Comparison of ENCODE assay signal across 9 mouse cellular contexts in genomic region chr5:114942766-114943130, GRCm38 (mm10). TPM values are rescaled to one million over a fixed set of nuclear protein-coding genes. Genes with fewer than 3 reads are reported as not detected.
A peak's percentile ranks its signal among the peaks of the same experiment; 100 is the strongest.
DNase-seq lines count a peak whose midpoint lies in the region; ATAC-seq and TF ChIP-seq lines count a peak whose summit lies in the region.
"Had no signal": no experiment of that assay in that cellular context is flagged by ENCODE, and none has a peak within 500 bp of the region (broad histone marks: within the 10 kb centered on the region; RNA-seq: fewer than 3 reads in every experiment).

No protein-coding gene starts in this region.

- H3K4me1 ChIP-seq in lung, embryonic 14.5 days (ENCODE audit: insufficient read depth): no peaks in the 10 kb centered on the region
- H3K4me1 ChIP-seq in embryonic facial prominence, embryonic 15.5 days: peaks cover 5% of the 10 kb centered on the region; the same call in 1 of the 2 replicates
- peaks cover 6% of the 10 kb centered on the region; the same call in 1 of the 2 replicates for H3K4me1 ChIP-seq in intestine, postnatal 0 days (replicated peaks; ENCODE audit: control insufficient read depth, insufficient read depth, low read length)
- H3K4me1 ChIP-seq in neural tube, embryonic 14.5 days (ENCODE audit: control insufficient read depth, insufficient read depth, low read length): peaks cover 8% of the 10 kb centered on the region; the same call in 1 of the 2 replicates

- WGBS in lung, embryonic 14.5 days: 38% methylated on average over 4 of the region's 4 CpGs
- 31% methylated on average over 4 of the region's 4 CpGs for WGBS in embryonic facial prominence, embryonic 15.5 days
- WGBS in intestine, postnatal 0 days: 20% methylated on average over 4 of the region's 4 CpGs
- 45% methylated on average over 4 of the region's 4 CpGs for whole genome bisulfite sequencing in neural tube, embryonic 14.5 days

- peak overlapping the region; percentile 87 for H3K4me3 ChIP-seq in lung, embryonic 14.5 days (ENCODE audit: low read depth, low read length)
- H3K4me3 ChIP-seq in embryonic facial prominence, embryonic 15.5 days (replicated peaks): peak overlapping the region; percentile 96
- H3K4me3 ChIP-seq in intestine, postnatal 0 days (ENCODE audit: low read depth, low read length): peak overlapping the region; percentile 75
- H3K4me3 ChIP-seq in neural tube, embryonic 14.5 days (ENCODE audit: low read depth, low read length): peak overlapping the region; percentile 88

- peak overlapping the region; percentile 85 for H3K4me2 ChIP-seq in lung, embryonic 14.5 days
- peak overlapping the region; percentile 77 for H3K4me2 ChIP-seq in embryonic facial prominence, embryonic 15.5 days (replicated peaks)
- peak overlapping the region; percentile 83 for H3K4me2 ChIP-seq in intestine, postnatal 0 days (replicated peaks; ENCODE audit: low read depth)
- H3K4me2 ChIP-seq in neural tube, embryonic 14.5 days (ENCODE audit: low read depth, low read length): peak overlapping the region; percentile 76

- no peak for ATAC-seq in lung, embryonic 14.5 days (ENCODE audit: insufficient read depth)
- no peak for ATAC-seq in embryonic facial prominence, embryonic 15.5 days (ENCODE audit: insufficient number of reproducible peaks, low FRiP score, low TSS enrichment, low read depth)
- ATAC-seq in intestine, postnatal 0 days: no peak
- no peak for ATAC-seq in neural tube, embryonic 14.5 days (ENCODE audit: low read depth)
- no peak for ATAC-seq in monocyte, adult 5-6 weeks (replicated peaks; ENCODE audit: insufficient number of reproducible peaks, low FRiP score, low TSS enrichment, poor library complexity, severe bottlenecking)

- no peak for DNase-seq in lung, embryonic 14.5 days
- DNase-seq in lung, postnatal 25 days (ENCODE audit: low spot score): no peak
- DNase-seq in layer of hippocampus, adult 11-12 months (ENCODE audit: low spot score): no peak
- no peak for DNase-seq in adrenal gland, adult 18-20 months (ENCODE audit: low spot score in 2 of 2)

- H3K27me3 ChIP-seq in lung, embryonic 14.5 days (ENCODE audit: insufficient read depth, low read length): no peaks in the 10 kb centered on the region
- no peaks in the 10 kb centered on the region for H3K27me3 ChIP-seq in embryonic facial prominence, embryonic 15.5 days
- H3K27me3 ChIP-seq in intestine, postnatal 0 days (replicated peaks; ENCODE audit: control insufficient read depth, insufficient read depth, low read length): no peaks in the 10 kb centered on the region
- H3K27me3 ChIP-seq in neural tube, embryonic 14.5 days (ENCODE audit: control insufficient read depth, insufficient read depth, low read length): no peaks in the 10 kb centered on the region

- no peaks in the 10 kb centered on the region for H3K9me3 ChIP-seq in lung, embryonic 14.5 days (ENCODE audit: low read depth, low read length)
- no peaks in the 10 kb centered on the region for H3K9me3 ChIP-seq in embryonic facial prominence, embryonic 15.5 days (replicated peaks)
- H3K9me3 ChIP-seq in intestine, postnatal 0 days (ENCODE audit: control insufficient read depth): no peaks in the 10 kb centered on the region
- no peaks in the 10 kb centered on the region for H3K9me3 ChIP-seq in neural tube, embryonic 14.5 days (ENCODE audit: control insufficient read depth, low read length)

- peaks cover 22% of the 10 kb centered on the region for H3K36me3 ChIP-seq in lung, embryonic 14.5 days (ENCODE audit: insufficient read depth)
- H3K36me3 ChIP-seq in embryonic facial prominence, embryonic 15.5 days: peaks cover 27% of the 10 kb centered on the region
- H3K36me3 ChIP-seq in intestine, postnatal 0 days (ENCODE audit: control insufficient read depth, insufficient read depth): peaks cover 22% of the 10 kb centered on the region
- peaks cover 21% of the 10 kb centered on the region for H3K36me3 ChIP-seq in neural tube, embryonic 14.5 days (ENCODE audit: control insufficient read depth, insufficient read depth, low read length)

- H3K27ac ChIP-seq in lung, embryonic 14.5 days (ENCODE audit: low read depth): peak overlapping the region; percentile 89; the same call in 1 of the 2 replicates
- H3K27ac ChIP-seq in embryonic facial prominence, embryonic 15.5 days (replicated peaks): no peak overlapping the region; the same call in 1 of the 2 replicates
- peak overlapping the region; percentile 73; the same call in 1 of the 2 replicates for H3K27ac ChIP-seq in intestine, postnatal 0 days (ENCODE audit: low read depth, low read length)
- H3K27ac ChIP-seq in neural tube, embryonic 14.5 days (ENCODE audit: low read depth, low read length): peak overlapping the region; percentile 90; the same call in 1 of the 2 replicates

- H3K9ac ChIP-seq in lung, embryonic 14.5 days: peak overlapping the region; percentile 91
- 0 out of 2 replicates have a peak overlapping the region, but pooled peaks have one; percentile 91 for H3K9ac ChIP-seq in embryonic facial prominence, embryonic 15.5 days
- H3K9ac ChIP-seq in intestine, postnatal 0 days (ENCODE audit: low read depth, low read length): peak overlapping the region; percentile 76; the same call in 1 of the 2 replicates
- peak overlapping the region; percentile 92 for H3K9ac ChIP-seq in neural tube, embryonic 14.5 days (replicated peaks; ENCODE audit: low read depth, low read length)

- TF ChIP-seq CTCF in lung, embryonic 14.5 days (IDR thresholded peaks at IDR 0.05; ENCODE audit: low read depth): no peak
- TF ChIP-seq CTCF in intestine, postnatal 0 days (IDR thresholded peaks at IDR 0.05; ENCODE audit: low read depth): no peak

RNA-seq across cellular contexts. Expression of gene 2210016L21Rik, which starts 0.8 kb away (rescaled TPM):
- polyA plus RNA-seq in lung, embryonic 14.5 days (2014; fragmentation: Nextera tagmentation; extraction: Ambion mirVana): 44.3 and 50.6 TPM in 2 replicates
- 61.8 and 69.0 TPM in 2 replicates for polyA plus RNA-seq in embryonic facial prominence, embryonic 15.5 days (2015; fragmentation: Nextera tagmentation; extraction: Ambion mirVana)
- 55.6 and 56.5 TPM in 2 replicates for polyA plus RNA-seq in intestine, postnatal 0 days (2015; fragmentation: Nextera tagmentation; extraction: Ambion mirVana)
- polyA plus RNA-seq in neural tube, embryonic 14.5 days (2014; fragmentation: Nextera tagmentation; extraction: Ambion mirVana): 125 and 139 TPM in 2 replicates
- 10 to 100 TPM; 36.7 to 39.0 TPM for total RNA-seq in adrenal gland, adult 18-20 months (2021)
- 4.2 to 13.3 TPM (median 8.5 TPM) in 3 replicates for total RNA-seq in monocyte, adult 5-6 weeks (2017)

RNA-seq across cellular contexts. Expression of gene Oasl1, which starts 19.7 kb away (rescaled TPM):
- 0.50 TPM in 2 replicates for polyA plus RNA-seq in lung, embryonic 14.5 days (2014; fragmentation: Nextera tagmentation; extraction: Ambion mirVana)
- polyA plus RNA-seq in embryonic facial prominence, embryonic 15.5 days (2015; fragmentation: Nextera tagmentation; extraction: Ambion mirVana): 0.45 and 0.89 TPM in 2 replicates
- polyA plus RNA-seq in intestine, postnatal 0 days (2015; fragmentation: Nextera tagmentation; extraction: Ambion mirVana): 20.1 and 25.5 TPM in 2 replicates
- polyA plus RNA-seq in neural tube, embryonic 14.5 days (2014; fragmentation: Nextera tagmentation; extraction: Ambion mirVana): 0.52 and 0.55 TPM in 2 replicates
- total RNA-seq in adrenal gland, adult 18-20 months (2021): 1 to 10 TPM in 1 of 2 experiments, under 1 TPM in 1; 0.74 to 1.2 TPM
- total RNA-seq in monocyte, adult 5-6 weeks (2017): 0.95 to 2.6 TPM (median 1.5 TPM) in 3 replicates

RNA-seq across cellular contexts. Expression of gene Hnf1a, which starts 28.1 kb away (rescaled TPM):
- polyA plus RNA-seq in lung, embryonic 14.5 days (2014; fragmentation: Nextera tagmentation; extraction: Ambion mirVana): 0.05 TPM in 1 of 2 replicates, not detected in the other
- polyA plus RNA-seq in embryonic facial prominence, embryonic 15.5 days (2015; fragmentation: Nextera tagmentation; extraction: Ambion mirVana): 0.07 TPM in 1 of 2 replicates, not detected in the other
- 15.9 and 16.1 TPM in 2 replicates for polyA plus RNA-seq in intestine, postnatal 0 days (2015; fragmentation: Nextera tagmentation; extraction: Ambion mirVana)
- 0.11 TPM in 1 of 2 replicates, not detected in the other for polyA plus RNA-seq in neural tube, embryonic 14.5 days (2014; fragmentation: Nextera tagmentation; extraction: Ambion mirVana)
- total RNA-seq in adrenal gland, adult 18-20 months (2021): not detected
- total RNA-seq in monocyte, adult 5-6 weeks (2017): not detected in 3 replicates
- total RNA-seq: adrenal gland, postnatal 25 days had no signal

RNA-seq across cellular contexts. Expression of gene Oasl2, which starts 46.0 kb away (rescaled TPM):
- 2.8 and 4.5 TPM in 2 replicates for polyA plus RNA-seq in lung, embryonic 14.5 days (2014; fragmentation: Nextera tagmentation; extraction: Ambion mirVana)
- polyA plus RNA-seq in embryonic facial prominence, embryonic 15.5 days (2015; fragmentation: Nextera tagmentation; extraction: Ambion mirVana): 4.8 and 6.5 TPM in 2 replicates
- 78.7 and 88.6 TPM in 2 replicates for polyA plus RNA-seq in intestine, postnatal 0 days (2015; fragmentation: Nextera tagmentation; extraction: Ambion mirVana)
- 3.2 and 4.3 TPM in 2 replicates for polyA plus RNA-seq in neural tube, embryonic 14.5 days (2014; fragmentation: Nextera tagmentation; extraction: Ambion mirVana)
- 10 to 100 TPM in 1 of 2 experiments, 1 to 10 TPM in 1; 9.9 to 10.4 TPM for total RNA-seq in adrenal gland, adult 18-20 months (2021)
- total RNA-seq in monocyte, adult 5-6 weeks (2017): 10.6 to 17.9 TPM (median 14.4 TPM) in 3 replicates

Comparison
In these comparisons a context has a peak if more than half of its experiments do, and no peak if none do; other contexts are left out.
1. RNA of gene Oasl1, which starts 19.7 kb away (polyA plus RNA-seq): 20.1 to 25.5 TPM in intestine, postnatal 0 days; 0.45 to 0.89 TPM in embryonic facial prominence, embryonic 15.5 days, 0.52 to 0.55 TPM in neural tube, embryonic 14.5 days and 0.50 TPM in lung, embryonic 14.5 days; every median in the first group is over 10 times any median in the second.
2. RNA of gene Hnf1a, which starts 28.1 kb away (polyA plus RNA-seq): 15.9 to 16.1 TPM in intestine, postnatal 0 days; 0.11 TPM in neural tube, embryonic 14.5 days, 0.07 TPM in embryonic facial prominence, embryonic 15.5 days and 0.05 TPM in lung, embryonic 14.5 days; every median in the first group is over 10 times any median in the second.
3. Peak in every context shown above with its lines, with median percentiles within 50 percentile points of each other: H3K4me2 ChIP-seq, H3K4me3 ChIP-seq and H3K9ac ChIP-seq.